Mouse (Mus musculus) heart, postnatal 36 days (tissue): Measurements from ENCODE around the gene Nek4. TPM values are rescaled to one million over a fixed set of nuclear protein-coding genes. Genes with fewer than 3 reads are reported as not detected.

Source experiments
- DNase-seq, 2 experiments: peaks; one replicate each; pipeline ENCODE4 v3.0.0; 2021 to 2022
- intact Hi-C: fragments of 180-260 bp; cut with DNase I; formaldehyde crosslinking; loops from one replicate; pipeline ENCODE4 v1.15.1; 2025
- total RNA-seq, 2 experiments: library from RNA; stranded (reverse); gene quantifications; 2 replicates each; pipeline ENCODE4 v1.2.3; 2021

Nek4 gene
- total RNA-seq, 2 experiments from 2014 or later: 4.6 TPM

GRCm38 (mm10) chr14:30958517-30958916, 7.3 kb downstream of the Nek4 start:
- intact Hi-C loops: no loop called here
- no peak for DNase-seq

DNA sequence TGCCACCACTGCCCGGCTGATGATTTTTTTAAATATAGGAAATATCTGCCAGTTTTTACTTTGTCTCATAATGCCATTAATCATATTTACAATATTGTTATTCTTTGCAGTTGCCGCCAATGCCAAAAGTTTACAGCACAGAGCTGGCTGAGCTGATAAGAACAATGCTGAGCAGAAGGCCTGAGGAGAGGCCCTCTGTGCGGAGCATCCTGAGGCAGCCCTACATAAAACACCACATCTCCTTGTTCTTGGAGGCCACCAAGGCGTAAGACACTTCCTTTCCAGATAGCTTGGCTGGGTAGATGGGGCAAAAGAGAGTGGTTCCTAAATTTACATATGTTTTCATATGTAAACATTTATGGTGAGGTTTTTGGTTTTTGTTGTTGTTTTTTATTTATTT, 7.9 kb downstream of the Nek4 start:
- intact Hi-C loops: no loop called here
- DNase-seq: no peak

GRCm38 (mm10) chr14:30960366-30960765, 9.2 kb downstream of the Nek4 start:
- intact Hi-C loops: no loop called here
- DNase-seq: no peak

DNA sequence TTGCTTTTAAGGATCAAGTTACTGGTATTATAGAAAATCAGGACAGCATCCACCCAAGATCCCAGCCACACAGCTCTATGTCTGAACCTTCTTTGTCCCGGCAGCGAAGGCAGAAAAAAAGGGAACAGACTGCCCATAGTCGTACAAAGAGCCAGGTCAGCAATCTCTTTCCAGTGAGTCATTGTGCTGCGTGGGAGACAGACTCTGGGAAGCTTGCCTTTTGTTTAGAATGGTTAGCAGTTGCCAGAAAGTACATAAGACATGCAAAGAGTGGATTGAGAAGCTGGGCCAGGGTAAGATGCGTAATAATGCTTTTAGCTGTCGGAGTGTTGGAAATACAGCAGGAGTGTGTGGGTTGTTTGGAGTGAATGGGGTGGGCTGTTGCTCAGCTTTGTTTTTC, 23.0 kb downstream of the Nek4 start:
- intact Hi-C loops: no loop called here
- peak; percentile 9 to 10 for DNase-seq

GRCm38 (mm10) chr14:30976222-30976621, 25.0 kb downstream of the Nek4 start:
- DNase-seq: no peak
- intact Hi-C loops: no loop called here

- intact Hi-C loops: no loop called here
These were observed 45.2 kb downstream of the Nek4 start for GRCm38 (mm10) chr14:30996417-30996816.

GRCm38 (mm10) chr14:31000356-31000755, 49.2 kb downstream of the Nek4 start:
- DNase-seq: no peak
- intact Hi-C loops: loop anchor here (2.0 kb wide), 1 partner anchor 50 kb away; the partner anchor contains the start of gene Nek4

More at GRCm38 (mm10) chr14:30996417-30996816, 45.2 kb downstream of the Nek4 start:
- DNase-seq: no peak

- intact Hi-C loops: loop anchor here (2.0 kb wide), 1 partner anchor 50 kb away; the partner anchor contains the start of gene Nek4
- DNase-seq: no peak
These were observed 49.7 kb downstream of the Nek4 start for GRCm38 (mm10) chr14:31000816-31001306.

DNA sequence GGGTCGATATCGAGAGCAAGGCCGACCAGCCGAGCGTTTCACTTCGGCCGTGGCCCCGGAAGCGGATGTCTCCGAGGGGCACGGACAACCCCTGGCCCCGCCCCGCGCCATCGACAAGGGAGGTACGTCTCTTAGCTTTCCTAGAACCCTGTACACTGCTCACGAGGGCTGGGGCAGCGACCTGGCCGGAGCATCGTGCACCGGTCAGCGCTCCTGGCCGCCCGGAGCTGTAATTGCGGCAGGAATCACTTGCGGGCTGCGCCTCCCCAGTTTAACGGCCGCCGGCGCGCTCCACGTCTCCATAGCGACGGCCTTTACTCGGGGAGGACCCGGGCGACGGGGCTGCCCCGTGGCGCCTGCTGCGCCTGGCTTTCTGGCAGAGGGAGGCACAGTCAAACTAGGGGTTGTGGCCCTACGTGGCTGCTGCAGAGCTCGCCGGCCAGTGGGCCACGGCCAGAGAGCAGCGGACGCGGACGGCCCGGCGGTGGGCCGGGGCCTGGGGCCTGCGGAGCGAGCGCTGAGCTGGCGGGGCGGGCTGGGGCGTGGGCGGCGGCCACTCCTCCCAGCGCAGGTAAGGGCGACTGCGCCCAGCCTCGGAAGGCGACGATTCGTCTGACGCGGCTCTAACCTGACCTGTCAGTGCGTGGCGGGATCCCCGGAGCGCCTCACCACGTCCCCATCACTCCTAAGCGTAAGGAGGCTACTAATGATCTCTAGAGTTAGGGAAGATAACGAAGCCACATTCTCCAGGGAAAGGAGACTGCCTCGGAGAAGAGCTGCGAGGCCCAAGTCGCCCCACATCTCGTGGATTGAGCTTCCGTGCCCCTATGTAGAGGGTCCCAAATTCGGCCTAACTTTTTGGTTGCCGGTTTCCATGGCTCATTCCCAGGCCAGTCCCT, 50.4 kb downstream of the Nek4 start, which contains the start of the genes Glt8d1 and Spcs1:
Glt8d1 (plus strand) TSS at position 94 of the 899 bp plus-strand sequence.
Spcs1 (minus strand) TSS at position 366 of the 899 bp plus-strand sequence.
- intact Hi-C loops: loop anchor here (2.0 kb wide), 1 partner anchor 51 kb away; the partner anchor contains the start of gene Nek4
- peak; percentile 88 to 95 for DNase-seq

- intact Hi-C loops: loop anchor here (1.0 kb wide), 1 partner anchor 13 kb away; no protein-coding TSS in a partner anchor
These were observed 53.4 kb downstream of the Nek4 start for GRCm38 (mm10) chr14:31004527-31004926.

DNA sequence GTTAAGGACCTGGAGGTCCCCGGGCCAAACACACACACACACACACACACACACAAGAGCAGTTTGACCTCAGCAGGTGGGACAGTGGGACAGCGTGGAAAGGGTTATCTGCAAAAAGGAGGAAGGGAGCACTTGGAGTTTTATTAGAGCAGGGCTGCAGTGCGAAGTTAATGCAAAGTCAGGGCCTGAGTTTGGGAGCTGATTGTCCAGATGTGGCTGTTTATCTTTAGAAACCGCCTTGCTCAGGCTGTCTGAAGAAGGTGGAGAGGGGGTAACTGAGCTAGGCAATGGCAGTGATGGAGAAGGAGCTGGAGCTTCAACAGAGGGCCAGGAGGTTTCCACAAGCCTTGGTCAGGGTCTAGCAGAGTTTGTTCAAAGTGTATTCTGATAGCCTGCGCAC, 55.6 kb downstream of the Nek4 start:
- no peak for DNase-seq
- intact Hi-C loops: no loop called here

More at GRCm38 (mm10) chr14:31004527-31004926, 53.4 kb downstream of the Nek4 start:
- DNase-seq: no peak

- no peak for DNase-seq
These were observed 60.4 kb downstream of the Nek4 start for GRCm38 (mm10) chr14:31011588-31011987.

GRCm38 (mm10) chr14:31013928-31014327, 62.8 kb downstream of the Nek4 start:
- intact Hi-C loops: no loop called here
- DNase-seq: no peak

More at GRCm38 (mm10) chr14:31011588-31011987, 60.4 kb downstream of the Nek4 start:
- intact Hi-C loops: no loop called here

DNA sequence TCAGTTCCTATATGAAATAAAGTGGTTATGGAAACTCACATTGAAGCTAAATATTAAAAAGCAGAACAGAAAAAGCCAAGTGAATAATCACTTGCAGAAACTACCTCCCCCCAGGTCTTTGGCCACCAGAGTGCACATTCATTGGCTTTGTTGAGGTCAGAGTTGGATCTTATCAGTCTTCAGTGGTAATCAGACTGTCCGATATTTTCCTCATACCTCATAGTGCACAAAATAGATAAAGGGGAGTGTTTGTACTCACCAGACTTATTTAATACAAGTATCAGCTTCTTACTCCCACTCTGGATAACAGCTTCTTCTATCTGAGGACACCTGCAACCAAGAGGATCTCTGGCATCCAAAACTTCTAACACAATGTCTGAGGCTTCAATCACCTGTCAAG, 64.9 kb downstream of the Nek4 start:
- DNase-seq: no peak
- intact Hi-C loops: no loop called here

- intact Hi-C loops: loop anchor here (1.0 kb wide), 1 partner anchor 14 kb away; no protein-coding TSS in a partner anchor
These were observed 66.7 kb downstream of the Nek4 start for GRCm38 (mm10) chr14:31017854-31018253.

DNA sequence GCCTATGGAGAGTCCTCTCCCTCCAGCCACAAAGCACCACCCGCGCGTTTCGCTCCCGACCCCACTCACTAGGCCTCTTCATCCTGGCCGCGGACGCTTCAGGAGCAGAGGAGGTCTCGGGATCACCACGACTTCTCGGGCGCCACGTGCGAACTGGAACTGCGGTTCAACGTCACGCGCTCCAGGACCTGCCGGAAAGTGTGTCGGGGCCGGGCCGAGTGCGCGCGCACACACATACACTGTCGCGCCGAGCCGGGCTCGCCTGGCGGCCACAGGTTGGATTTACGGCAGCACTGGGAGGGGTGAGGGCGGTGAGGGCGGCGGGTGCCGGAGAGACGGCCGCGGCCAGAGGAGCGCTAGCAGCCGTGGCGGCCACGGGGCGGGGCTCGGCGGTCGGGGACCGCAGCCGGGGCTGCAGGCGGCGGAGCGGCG, 67.7 kb downstream of the Nek4 start, which contains the start of the genes Pbrm1 and Gnl3:
Pbrm1 (plus strand) TSS at position 279 of the 432 bp plus-strand sequence.
Gnl3 (minus strand) TSS at position 293 of the 432 bp plus-strand sequence.
- intact Hi-C loops: no loop called here
- DNase-seq: peak; percentile 95 to 97

More at GRCm38 (mm10) chr14:31017854-31018253, 66.7 kb downstream of the Nek4 start:
- DNase-seq: no peak

DNA sequence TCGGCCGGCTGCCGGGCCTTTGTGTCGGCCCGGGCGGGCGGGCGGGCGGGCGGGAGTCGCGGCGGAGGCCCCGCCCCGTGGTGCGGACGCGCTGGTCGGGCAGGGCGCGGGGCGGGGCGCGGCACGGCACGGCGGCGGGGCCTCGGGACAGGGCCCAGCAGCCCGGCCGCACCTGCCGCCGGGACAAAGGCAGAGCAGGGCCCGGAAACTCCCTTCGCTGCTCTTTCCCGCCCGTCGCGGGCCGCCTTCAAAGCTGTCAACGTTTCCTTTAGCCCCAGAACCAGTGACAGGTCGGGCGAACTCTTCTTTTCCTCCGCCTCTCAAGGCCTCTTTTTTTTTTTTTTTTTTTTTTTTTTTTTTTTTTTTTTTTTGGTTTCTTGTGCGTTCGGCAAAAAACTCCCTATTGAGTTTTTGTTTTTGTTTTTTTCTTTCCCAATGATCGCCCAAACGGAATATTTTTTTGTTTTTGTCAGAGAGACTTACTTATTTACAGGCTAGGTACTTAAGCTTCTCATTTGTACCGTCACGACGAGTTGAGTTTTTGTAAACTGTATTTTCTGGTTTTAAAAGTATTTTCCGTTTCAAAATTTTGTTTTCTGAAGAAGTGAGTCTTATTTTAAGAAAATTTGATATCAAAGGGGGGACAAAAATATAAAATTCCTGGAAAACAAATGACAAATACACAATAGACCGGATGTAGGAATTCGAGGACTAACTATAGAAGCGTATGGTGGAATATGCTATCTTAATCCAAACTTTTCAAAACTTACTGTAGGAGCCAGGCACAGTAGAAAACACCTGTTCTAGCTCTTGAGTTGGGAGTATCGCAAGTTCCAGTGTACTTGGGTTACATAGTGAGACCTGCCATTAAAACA, 68.4 kb downstream of the Nek4 start:
- intact Hi-C loops: no loop called here
- peak in 1 of 2 experiments; percentile 78 for DNase-seq

GRCm38 (mm10) chr14:31022579-31022978, 71.4 kb downstream of the Nek4 start:
- intact Hi-C loops: no loop called here

GRCm38 (mm10) chr14:31025785-31026184, 74.6 kb downstream of the Nek4 start:
- no peak for DNase-seq
- intact Hi-C loops: no loop called here

More at GRCm38 (mm10) chr14:31022579-31022978, 71.4 kb downstream of the Nek4 start:
- no peak for DNase-seq
